Mouse (Mus musculus) lung, adult 2 months (tissue): ENCODE results near the gene Rpl36al.

ENCODE experiments used
- CTCF ChIP-seq: fragments of 200-500 bp; IDR thresholded peaks from 2 replicates; pipeline ENCODE4 v1.5.1; 2011; ENCODE audit warnings: mild to moderate bottlenecking, low read length, control low read depth; ENCODE audit not compliant: insufficient read depth
- POLR2A ChIP-seq: fragments of 200-500 bp; IDR thresholded peaks from 2 replicates; pipeline ENCODE4 v1.6.1; 2011; ENCODE audit warnings: low read depth, mild to moderate bottlenecking, control low read depth, low read length, borderline replicate concordance; ENCODE audit errors: extremely low read depth

- TF ChIP-seq CTCF = no peak
- no peak for TF ChIP-seq POLR2A
These were observed 12.6 kb downstream of the Rpl36al start for GRCm38 (mm10) chr12:69171307-69171706.
